Mouse (Mus musculus) intestine, postnatal 0 days (tissue): ENCODE measurements at regions not wholly inside any gene's neighbourhood (a gene's known extent, or its start where the extent isn't known, plus 50 kb on each side); places are given as distances from the start of the nearest gene placed in this dataset.

Source experiments
- ATAC-seq: fragments of 200-750 bp; cut with Nextera tagmentation; 2 replicates; pipeline ENCODE4 v1.8.0; 2017; ENCODE audit warnings: mild to moderate bottlenecking, moderate TSS enrichment, moderate library complexity
- H3K27ac ChIP-seq: fragments of 300-500 bp; sonication (generic); 2 replicates; pipeline ENCODE4 v1.5.1; 2014; ENCODE audit warnings: mild to moderate bottlenecking, low read depth, low read length, moderate library complexity
- H3K27me3 ChIP-seq: fragments of 300-500 bp; sonication (generic); replicated peaks from 2 replicates; pipeline ENCODE4 v1.6.1; 2014; ENCODE audit warnings: low read length, mixed read lengths; ENCODE audit not compliant: control insufficient read depth, insufficient read depth
- H3K36me3 ChIP-seq: fragments of 300-500 bp; sonication (generic); 2 replicates; pipeline ENCODE4 v1.6.1; 2014; ENCODE audit warnings: mild to moderate bottlenecking, moderate library complexity; ENCODE audit not compliant: control insufficient read depth, insufficient read depth
- H3K4me1 ChIP-seq: fragments of 300-500 bp; sonication (generic); replicated peaks from 2 replicates; pipeline ENCODE4 v1.6.1; 2014; ENCODE audit warnings: antibody characterized with exemption, low read length, mixed read lengths; ENCODE audit not compliant: control insufficient read depth, insufficient read depth
- H3K4me2 ChIP-seq: fragments of 300-500 bp; sonication (generic); replicated peaks from 2 replicates; pipeline ENCODE4 v1.6.1; 2014; ENCODE audit warnings: low read depth, mild to moderate bottlenecking, moderate library complexity
- H3K4me3 ChIP-seq: fragments of 300-500 bp; sonication (generic); 2 replicates; pipeline ENCODE4 v1.5.1; 2014; ENCODE audit warnings: low read depth, low read length
- H3K9ac ChIP-seq: fragments of 300-500 bp; sonication (generic); 2 replicates; pipeline ENCODE4 v1.6.1; 2014; ENCODE audit warnings: mild to moderate bottlenecking, low read depth, low read length
- H3K9me3 ChIP-seq: fragments of 300-500 bp; sonication (generic); 2 replicates; pipeline ENCODE4 v1.6.1; 2016; ENCODE audit warnings: mixed run types; ENCODE audit not compliant: control insufficient read depth
- CTCF ChIP-seq: sonication (generic); IDR thresholded peaks from 2 replicates; pipeline ENCODE4 v1.5.1; 2016; ENCODE audit warnings: low read depth, mild to moderate bottlenecking, control low read depth, antibody characterized with exemption, moderate library complexity
- WGBS: fragments of 180-500 bp; shearing (Covaris S2); extraction: QIAGEN DNeasy Blood & Tissue Kit; methylation state at CpG from one replicate; pipeline ENCODE4 v1.1.7; 2014; 5-methylcytosine and 5-hydroxymethylcytosine counted together

DNA sequence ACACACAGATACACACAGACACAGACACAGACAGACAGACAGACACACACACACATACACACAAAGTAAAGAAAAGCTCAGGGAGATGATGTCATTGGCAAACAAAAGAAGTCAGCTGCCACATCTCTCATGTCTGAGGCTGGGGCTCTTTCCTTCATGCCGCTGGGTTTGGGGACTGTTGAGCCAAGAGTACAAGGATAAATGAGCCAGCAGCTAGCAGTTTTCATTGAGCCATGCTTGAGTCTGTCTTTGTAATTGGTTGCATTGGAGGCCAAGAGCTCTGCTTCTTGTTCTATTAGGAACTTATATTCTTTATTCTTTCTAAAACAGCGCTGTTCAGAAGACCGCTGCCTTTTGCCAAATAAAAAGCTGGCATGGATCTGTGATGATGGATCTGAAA, 144.8 kb downstream of the Hhipl2 start:
- H3K9ac ChIP-seq, result no peak overlapping the region
- TF ChIP-seq CTCF, result no peak
- no peaks in the 10 kb centered on the region for H3K27me3 ChIP-seq
- no peak overlapping the region for H3K27ac ChIP-seq
- H3K36me3 ChIP-seq, result no peaks in the 10 kb centered on the region
- 75% methylated on average over 3 of the region's 3 CpGs for WGBS
- no peak overlapping the region for H3K4me3 ChIP-seq
- no peaks in the 10 kb centered on the region for H3K9me3 ChIP-seq
- H3K4me1 ChIP-seq, result no peaks in the 10 kb centered on the region
- ATAC-seq, result no peak
- no peak overlapping the region for H3K4me2 ChIP-seq

DNA sequence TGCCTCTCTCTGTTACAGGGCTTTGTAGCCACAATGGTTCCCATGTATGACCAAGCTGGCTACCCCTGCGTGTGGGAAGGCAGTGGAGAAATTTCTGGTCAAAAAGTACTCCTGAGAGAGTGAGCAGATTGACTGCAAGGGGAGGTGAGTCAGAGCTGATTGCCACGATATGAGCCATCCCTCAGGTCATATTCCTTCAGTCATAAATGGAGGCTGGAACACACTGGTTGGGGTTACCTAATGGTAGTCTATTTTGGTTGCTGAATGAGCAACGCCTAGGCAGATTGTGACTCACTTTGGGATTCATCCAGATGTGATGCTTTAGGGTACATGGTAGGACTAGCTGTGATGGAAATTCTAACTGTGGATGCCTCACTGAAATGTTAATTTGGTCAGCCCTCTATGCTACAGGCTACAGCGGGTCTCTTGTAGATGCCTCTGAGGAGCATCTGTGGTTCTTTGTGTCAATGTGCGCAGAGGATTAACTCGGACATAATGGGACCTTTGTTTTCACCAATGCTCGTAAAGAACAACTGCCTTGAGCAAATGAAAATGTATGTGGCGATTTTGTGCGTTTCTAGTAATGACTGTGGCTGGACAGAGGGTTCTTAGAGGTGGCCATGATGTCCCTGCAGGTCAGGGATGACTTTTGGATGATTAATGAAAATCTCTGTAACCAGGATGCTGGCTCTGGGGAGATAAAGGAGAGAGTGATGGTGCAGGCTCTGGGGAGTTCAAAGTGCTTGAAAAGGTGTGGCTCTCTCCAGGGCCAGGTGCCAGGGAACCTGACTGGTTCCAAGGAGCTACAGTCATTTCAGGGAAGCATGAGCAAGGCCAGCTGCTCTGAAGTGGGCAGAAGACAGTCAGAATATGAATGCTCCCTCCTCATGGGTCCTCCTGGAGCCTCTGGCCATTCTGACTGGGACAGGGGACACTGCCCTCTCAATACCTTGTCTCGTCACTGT, 155.9 kb downstream of the Hhipl2 start:
- 62% methylated on average over 10 of the region's 10 CpGs for WGBS
- no peak overlapping the region for H3K9ac ChIP-seq
- no peaks in the 10 kb centered on the region for H3K27me3 ChIP-seq
- no peak overlapping the region for H3K27ac ChIP-seq
- H3K9me3 ChIP-seq, result no peaks in the 10 kb centered on the region
- H3K4me1 ChIP-seq, result no peaks in the 10 kb centered on the region
- no peak for ATAC-seq
- H3K36me3 ChIP-seq, result no peaks in the 10 kb centered on the region
- TF ChIP-seq CTCF, result no peak
- H3K4me2 ChIP-seq, result no peak overlapping the region
- no peak overlapping the region for H3K4me3 ChIP-seq

DNA sequence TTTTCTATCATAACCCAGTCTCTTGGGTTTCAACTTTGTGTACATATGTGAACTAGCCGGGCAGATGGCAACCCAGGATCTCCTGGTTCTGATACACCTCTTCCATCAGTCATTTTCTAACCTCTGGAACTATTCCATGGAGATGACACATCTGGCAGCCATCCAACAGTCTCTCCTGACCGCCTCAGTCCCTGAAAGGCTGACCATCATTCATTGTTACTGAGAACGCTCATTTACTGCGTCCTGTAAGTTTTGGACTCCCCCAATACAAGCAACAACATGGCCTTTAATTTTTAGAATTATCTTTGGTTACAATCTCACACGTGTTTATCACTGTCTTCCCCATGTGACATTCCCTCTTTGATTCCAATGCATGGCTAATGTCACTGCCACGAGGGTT, 166.8 kb downstream of the Hhipl2 start:
- Histone ChIP-seq H3K27ac (no peak overlapping the region), H3K9ac (no peak overlapping the region), H3K4me2 (no peak overlapping the region), H3K9me3 (no peaks in the 10 kb centered on the region), H3K27me3 (no peaks in the 10 kb centered on the region), H3K36me3 (no peaks in the 10 kb centered on the region), H3K4me3 (no peak overlapping the region), H3K4me1 (no peaks in the 10 kb centered on the region)
- no peak for ATAC-seq
- WGBS, result 63% methylated on average over 6 of the region's 6 CpGs
- no peak for TF ChIP-seq CTCF

DNA sequence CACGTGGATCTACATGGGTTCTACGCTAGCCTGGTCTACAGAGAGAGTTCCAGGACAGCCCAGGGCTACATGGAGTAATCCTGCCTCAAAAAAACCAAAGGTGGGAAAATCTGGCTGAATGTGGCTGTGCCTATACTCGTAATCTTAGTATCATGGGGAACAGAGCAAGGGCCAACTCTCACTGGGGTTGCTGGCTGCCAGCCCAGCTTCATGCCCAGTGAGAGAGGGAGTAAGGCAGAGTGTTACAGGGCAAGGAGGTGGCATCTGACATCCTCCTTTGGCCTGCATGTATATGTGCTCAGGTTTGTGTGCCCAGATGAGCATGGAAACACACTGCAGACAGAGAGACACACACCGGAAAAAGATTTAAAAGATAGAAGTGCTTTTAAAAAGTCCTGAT, 168.4 kb downstream of the Hhipl2 start:
- Histone ChIP-seq H3K4me2 (no peak overlapping the region), H3K9ac (no peak overlapping the region), H3K27me3 (no peaks in the 10 kb centered on the region), H3K9me3 (no peaks in the 10 kb centered on the region), H3K4me3 (no peak overlapping the region), H3K27ac (no peak overlapping the region), H3K4me1 (no peaks in the 10 kb centered on the region), H3K36me3 (no peaks in the 10 kb centered on the region)
- WGBS, result 85% methylated on average over 4 of the region's 4 CpGs
- ATAC-seq, result no peak
- no peak for TF ChIP-seq CTCF

DNA sequence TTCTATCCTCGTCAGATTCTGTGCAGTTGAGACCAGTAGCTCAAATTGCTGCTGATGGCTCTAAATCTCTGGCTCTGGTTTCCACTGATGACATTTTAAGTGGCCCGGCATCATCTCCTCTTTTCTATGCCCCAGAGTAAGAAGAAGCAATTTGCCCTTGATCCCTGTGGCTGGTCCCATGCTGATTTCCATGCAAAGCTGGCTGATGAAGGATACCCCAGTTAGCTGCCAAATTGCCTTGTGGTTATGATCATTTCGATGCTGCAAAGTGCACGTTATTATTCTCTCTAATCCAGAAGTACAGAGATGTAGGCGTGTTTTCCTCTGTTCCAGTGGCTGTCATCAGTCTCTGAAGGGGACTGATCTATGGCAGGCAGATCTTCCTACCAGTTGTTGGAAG, 177.3 kb downstream of the Hhipl2 start:
- H3K9ac ChIP-seq, result no peak overlapping the region
- H3K4me1 ChIP-seq, result no peaks in the 10 kb centered on the region
- H3K9me3 ChIP-seq, result no peaks in the 10 kb centered on the region
- WGBS, result 78% methylated on average over 5 of the region's 5 CpGs
- H3K27ac ChIP-seq, result no peak overlapping the region
- H3K27me3 ChIP-seq, result no peaks in the 10 kb centered on the region
- no peak for TF ChIP-seq CTCF
- H3K36me3 ChIP-seq, result no peaks in the 10 kb centered on the region
- H3K4me2 ChIP-seq, result no peak overlapping the region
- H3K4me3 ChIP-seq, result no peak overlapping the region
- no peak for ATAC-seq

DNA sequence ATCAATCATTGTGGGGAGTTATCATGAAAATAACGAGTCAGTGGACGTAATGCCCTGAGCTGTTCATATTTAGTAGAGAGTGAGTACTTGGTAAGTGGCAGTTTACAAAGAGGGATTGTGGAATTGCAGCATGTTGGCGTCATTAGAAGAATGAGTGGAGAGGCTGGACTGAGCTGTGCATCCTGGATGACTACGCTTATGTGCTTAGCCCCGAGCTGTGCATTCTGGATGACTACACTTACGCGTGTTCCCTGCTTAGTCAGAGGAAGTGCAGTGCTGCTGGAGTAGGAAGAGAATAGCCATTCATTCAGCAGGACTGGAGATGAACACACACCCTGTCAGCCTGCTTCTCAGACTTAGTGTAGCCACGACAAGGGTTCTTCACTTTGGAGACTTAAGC, 182.5 kb downstream of the Hhipl2 start:
- no peak overlapping the region for H3K4me2 ChIP-seq
- H3K27ac ChIP-seq, result no peak overlapping the region
- whole genome bisulfite sequencing, result 66% methylated on average over 8 of the region's 8 CpGs
- H3K4me1 ChIP-seq, result no peaks in the 10 kb centered on the region
- no peak overlapping the region for H3K9ac ChIP-seq
- no peaks in the 10 kb centered on the region for H3K27me3 ChIP-seq
- no peaks in the 10 kb centered on the region for H3K9me3 ChIP-seq
- H3K36me3 ChIP-seq, result no peaks in the 10 kb centered on the region
- no peak for ATAC-seq
- H3K4me3 ChIP-seq, result no peak overlapping the region
- no peak for TF ChIP-seq CTCF
